Mouse (Mus musculus) small intestine, adult 2 months (tissue): ENCODE measurements around the gene Ang2. TPM values are rescaled to one million over a fixed set of nuclear protein-coding genes. Genes with fewer than 3 reads are reported as not detected.
"Not testable (repeated sequence)": the region's sequence is repeated elsewhere in the genome, so short reads cannot be mapped to it uniquely, and the experiment has no call there.

Experiments used
- H3K27ac ChIP-seq: fragments of 200-500 bp; 2 replicates; pipeline ENCODE4 v1.5.1; 2012; ENCODE audit warnings: low read depth, low read length, control low read depth, inconsistent platforms; ENCODE audit not compliant: insufficient read depth
- H3K27me3 ChIP-seq: fragments of 200-500 bp; 2 replicates; pipeline ENCODE4 v1.6.1; 2012; ENCODE audit warnings: mild to moderate bottlenecking, moderate library complexity, low read length, inconsistent platforms; ENCODE audit not compliant: control insufficient read depth, insufficient read depth
- H3K36me3 ChIP-seq: fragments of 200-500 bp; 2 replicates; pipeline ENCODE4 v1.6.1; 2012; ENCODE audit warnings: mild to moderate bottlenecking, low read length, control low read depth, inconsistent platforms; ENCODE audit not compliant: control insufficient read depth, insufficient read depth
- H3K4me1 ChIP-seq: fragments of 200-500 bp; 2 replicates; pipeline ENCODE4 v1.6.1; 2012; ENCODE audit warnings: low read length, inconsistent platforms, mixed read lengths; ENCODE audit not compliant: control insufficient read depth, insufficient read depth, insufficient read length
- H3K4me3 ChIP-seq: fragments of 200-500 bp; 2 replicates; pipeline ENCODE4 v1.5.1; 2012; ENCODE audit warnings: low read depth, mild to moderate bottlenecking, control low read depth, inconsistent platforms, low read length, moderate library complexity
- CTCF ChIP-seq: fragments of 200-500 bp; IDR thresholded peaks from 2 replicates; pipeline ENCODE4 v1.5.1; 2012; ENCODE audit warnings: low read depth, mild to moderate bottlenecking, control low read depth, inconsistent platforms, low read length, moderate library complexity, mixed read lengths; ENCODE audit not compliant: insufficient replicate concordance, insufficient read length; ENCODE audit errors: extremely low read depth
- POLR2A ChIP-seq: fragments of 200-500 bp; IDR thresholded peaks from 2 replicates; pipeline ENCODE4 v1.6.1; 2012; ENCODE audit warnings: low read depth, mild to moderate bottlenecking, control low read depth, inconsistent platforms, low read length, moderate library complexity
- WGBS: fragments of 180-500 bp; shearing (Covaris S2); methylation state at CpG from one replicate; pipeline ENCODE4 v1.1.7; 2018; 5-methylcytosine and 5-hydroxymethylcytosine counted together
- polyA plus RNA-seq: library from polyadenylated mRNA; depleted of rRNA; stranded (reverse); fragments of >200 nt; gene quantifications from 2 replicates; pipeline ENCODE4 v1.2.3, GENCODE M21; 2012

Gene Ang2
- polyA plus RNA-seq, 1 experiment = not detected

GRCm38 (mm10) chr14:51200054-51200453 is 1.1 kb upstream of the Ang2 start:
- 90% methylated on average over 2 of the region's 2 CpGs for WGBS

DNA sequence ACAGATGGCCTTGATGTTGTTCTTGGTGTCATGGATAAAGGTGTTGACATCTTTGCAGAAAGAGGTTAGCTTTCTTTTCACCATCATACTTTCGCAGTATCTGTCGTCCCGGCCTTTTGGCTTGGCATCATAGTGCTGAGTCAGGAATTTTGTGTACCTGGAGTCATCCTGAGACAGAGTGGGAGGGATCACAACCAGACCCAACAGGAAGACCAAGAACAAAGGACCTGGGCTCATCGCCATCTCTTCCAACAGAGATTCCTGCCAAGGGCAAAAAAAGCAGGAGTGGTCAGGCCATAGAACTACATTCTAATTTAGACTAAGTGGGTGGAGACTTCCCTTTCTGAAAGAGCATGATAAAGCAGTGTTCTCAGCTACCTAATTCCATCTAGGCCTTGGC is 3.3 kb downstream of the Ang2 start:
- H3K27me3 ChIP-seq = no peaks in the 10 kb centered on the region
- TF ChIP-seq CTCF = no peak
- no peak for TF ChIP-seq POLR2A
- no peaks in the 10 kb centered on the region for H3K36me3 ChIP-seq
- H3K27ac ChIP-seq = no peak overlapping the region
- WGBS = 85% methylated on average over 4 of the region's 4 CpGs
- H3K4me1 ChIP-seq = no peaks in the 10 kb centered on the region
- no peak overlapping the region for H3K4me3 ChIP-seq

More at GRCm38 (mm10) chr14:51200054-51200453, 1.1 kb upstream of the Ang2 start:
- Histone ChIP-seq H3K36me3 (no peaks in the 10 kb centered on the region), H3K27me3 (no peaks in the 10 kb centered on the region), H3K27ac (no peak overlapping the region), H3K4me1 (no peaks in the 10 kb centered on the region), H3K4me3 (no peak overlapping the region)
- no peak for TF ChIP-seq POLR2A
- TF ChIP-seq CTCF = no peak

DNA sequence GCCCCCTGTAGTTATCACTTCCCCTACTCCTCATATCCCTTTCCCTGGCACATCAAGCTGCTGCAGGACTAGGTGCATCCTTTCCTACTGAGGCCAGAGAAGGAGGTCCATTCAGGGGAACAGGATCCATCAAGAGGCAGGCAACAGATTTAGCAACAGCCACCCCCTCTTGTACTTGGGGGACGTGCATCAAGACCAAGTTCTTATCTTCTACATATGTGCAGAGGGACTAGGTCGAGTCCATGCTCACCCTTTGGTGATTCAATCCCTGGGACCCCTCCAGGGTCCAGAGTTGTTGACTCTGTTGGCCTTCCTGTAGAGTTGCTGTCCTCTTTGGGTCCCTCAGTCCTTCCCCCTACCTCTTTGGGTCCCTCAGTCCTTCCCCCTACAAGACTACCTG is 17.9 kb downstream of the Ang2 start:
- not testable (repeated sequence) for H3K4me3 ChIP-seq, H3K4me1 ChIP-seq, H3K27ac ChIP-seq, H3K36me3 ChIP-seq, H3K27me3 ChIP-seq
- 78% methylated on average over 2 of the region's 2 CpGs for WGBS

- 69% methylated on average over 4 of the region's 4 CpGs for WGBS
- no peak overlapping the region for H3K4me3 ChIP-seq
- H3K27ac ChIP-seq = no peak overlapping the region
- TF ChIP-seq POLR2A = no peak
- no peak for TF ChIP-seq CTCF
- no peaks in the 10 kb centered on the region for H3K27me3 ChIP-seq
- no peaks in the 10 kb centered on the region for H3K36me3 ChIP-seq
- no peaks in the 10 kb centered on the region for H3K4me1 ChIP-seq
Observed at GRCm38 (mm10) chr14:51173843-51174242, 25.1 kb downstream of the Ang2 start.

- 48% methylated on average over 4 of the region's 4 CpGs for WGBS
- H3K36me3 ChIP-seq, H3K4me1 ChIP-seq, H3K27me3 ChIP-seq: not testable (repeated sequence)
- H3K4me3 ChIP-seq = 0 out of 2 replicates have a peak overlapping the region, but pooled peaks have one; percentile 1
- H3K27ac ChIP-seq = peak overlapping the region; percentile 23
Observed at GRCm38 (mm10) chr14:51172947-51173346, 26.0 kb downstream of the Ang2 start.

- H3K4me3 ChIP-seq, H3K4me1 ChIP-seq, H3K36me3 ChIP-seq, H3K27me3 ChIP-seq, H3K27ac ChIP-seq: not testable (repeated sequence)
- peak; percentile 62; the same call in 1 of the 2 replicates for TF ChIP-seq CTCF
- 39% methylated on average over 9 of the region's 9 CpGs for WGBS
Observed at GRCm38 (mm10) chr14:51172095-51172865, 26.7 kb downstream of the Ang2 start.

GRCm38 (mm10) chr14:51166068-51166467 is 32.9 kb downstream of the Ang2 start:
- no peaks in the 10 kb centered on the region for H3K27me3 ChIP-seq
- H3K4me1 ChIP-seq = peaks cover 18% of the 10 kb centered on the region; the same call in 1 of the 2 replicates
- no peak overlapping the region for H3K4me3 ChIP-seq
- no peak for TF ChIP-seq CTCF
- no peak for TF ChIP-seq POLR2A
- H3K36me3 ChIP-seq = no peaks in the 10 kb centered on the region
- H3K27ac ChIP-seq = peak overlapping the region; percentile 16; the same call in 1 of the 2 replicates

- H3K27me3 ChIP-seq = no peaks in the 10 kb centered on the region
- H3K36me3 ChIP-seq = no peaks in the 10 kb centered on the region
- 0 out of 2 replicates have a peak overlapping the region, but pooled peaks have one; percentile 16 for H3K27ac ChIP-seq
- 91% methylated on average over 1 of the region's 1 CpGs for WGBS
- H3K4me3 ChIP-seq = no peak overlapping the region
- peaks cover 18% of the 10 kb centered on the region; the same call in 1 of the 2 replicates for H3K4me1 ChIP-seq
- TF ChIP-seq POLR2A (no peak), CTCF (no peak)
Observed at GRCm38 (mm10) chr14:51165435-51165834, 33.5 kb downstream of the Ang2 start.

DNA sequence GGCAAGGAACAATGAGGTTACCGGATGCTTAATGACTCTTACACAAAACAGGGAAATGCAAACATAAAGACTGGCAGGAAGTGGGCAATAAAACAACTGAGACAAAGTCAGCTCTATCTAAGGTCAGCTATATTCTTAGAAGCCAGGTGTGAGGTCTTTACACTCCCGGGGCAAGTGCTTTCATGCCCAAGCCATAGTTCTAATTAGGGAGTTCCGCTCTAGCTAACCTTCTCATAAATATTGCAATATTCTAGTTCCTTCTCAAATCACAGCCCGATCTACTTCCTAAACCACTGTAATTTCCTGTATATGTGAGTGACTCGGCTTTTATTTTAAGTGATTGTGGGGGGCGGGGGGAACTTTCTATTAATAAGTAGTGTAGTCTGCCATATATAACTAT is 35.6 kb downstream of the Ang2 start:
- H3K27ac ChIP-seq, H3K4me3 ChIP-seq, H3K36me3 ChIP-seq, H3K27me3 ChIP-seq: not testable (repeated sequence)
- WGBS = 70% methylated on average over 6 of the region's 6 CpGs
- H3K4me1 ChIP-seq = peaks cover 18% of the 10 kb centered on the region; the same call in 1 of the 2 replicates

GRCm38 (mm10) chr14:51161976-51162375 is 37.0 kb downstream of the Ang2 start, which contains the start of gene Rnase2b:
Gene Rnase2b (plus strand): TSS chr14:51162260.
- H3K27me3 ChIP-seq, H3K27ac ChIP-seq, H3K4me3 ChIP-seq, H3K36me3 ChIP-seq: not testable (repeated sequence)
- H3K4me1 ChIP-seq = peaks cover 18% of the 10 kb centered on the region; the same call in 1 of the 2 replicates
- WGBS = 96% methylated on average over 3 of the region's 3 CpGs
